Mouse (Mus musculus): ENCODE results near the gene Gm20683. TPM values are rescaled to one million over a fixed set of nuclear protein-coding genes. Genes with fewer than 3 reads are reported as not detected.

The Gm20683 gene
- 9.8 and 11.1 TPM in 2 replicates for polyA plus RNA-seq (2012)

GRCm38 (mm10) chr17:25841117-25841880 is at the start of gene Gm20683:
Gm20683 (minus strand) TSS chr17:25841763.

GRCm38 (mm10) chr17:25880196-25880910 is 38.8 kb upstream of the Gm20683 start, which contains the start of gene Wfikkn1:
Wfikkn1 (minus strand) TSS chr17:25880858.

GRCm38 (mm10) chr17:25874721-25875170 is 33.2 kb upstream of the Gm20683 start, which contains the start of gene Mettl26:
Mettl26 (plus strand) TSS chr17:25875074.

GRCm38 (mm10) chr17:25868601-25869191 is 27.1 kb upstream of the Gm20683 start, which contains the start of gene Mcrip2:
Mcrip2 (minus strand) TSS chr17:25868764.

DNA sequence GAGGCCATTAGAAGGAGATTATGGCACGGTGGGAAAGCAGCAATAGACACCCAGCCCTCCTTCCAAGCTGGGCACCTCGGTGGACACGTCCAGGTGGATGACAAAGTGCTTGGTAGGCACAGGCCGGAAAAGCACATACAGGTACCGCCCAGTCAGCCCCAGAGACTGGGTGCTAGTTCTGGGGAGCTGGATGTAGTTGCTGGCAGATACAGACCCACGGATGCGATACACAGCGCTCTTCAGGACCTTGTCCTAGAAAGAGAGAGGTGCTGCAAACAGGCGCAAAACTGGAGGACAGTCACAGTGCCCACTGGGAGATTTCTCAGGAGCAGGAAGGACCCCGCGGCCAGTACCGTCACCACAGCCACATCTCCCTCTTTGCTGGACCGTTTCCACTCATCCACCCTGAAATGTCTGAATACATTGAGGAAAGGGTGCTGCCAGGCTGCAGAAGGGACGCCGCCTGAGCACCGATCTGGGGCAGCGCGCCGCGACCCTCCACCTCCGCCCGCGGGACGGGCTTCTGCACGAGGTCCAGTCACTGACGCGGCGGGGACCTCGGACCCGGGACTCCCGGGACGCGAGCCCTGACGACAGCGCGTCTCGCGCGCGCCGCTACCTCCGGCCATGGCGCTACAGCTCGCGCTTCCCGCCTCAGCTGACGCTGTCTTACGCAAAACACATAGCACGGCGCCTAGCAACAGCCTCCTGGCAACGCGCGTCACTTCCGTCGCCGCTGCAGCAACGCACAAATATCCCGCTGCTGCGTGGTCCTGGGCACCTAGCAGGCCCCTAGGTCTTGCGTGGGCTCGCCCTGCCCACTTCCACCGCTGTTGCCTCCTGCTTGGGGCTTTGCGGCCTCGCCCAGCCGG is 19.5 kb upstream of the Gm20683 start, which contains the start of gene Wdr90:
Wdr90 (minus strand) TSS at position 670 of the 872 bp plus-strand sequence.

DNA sequence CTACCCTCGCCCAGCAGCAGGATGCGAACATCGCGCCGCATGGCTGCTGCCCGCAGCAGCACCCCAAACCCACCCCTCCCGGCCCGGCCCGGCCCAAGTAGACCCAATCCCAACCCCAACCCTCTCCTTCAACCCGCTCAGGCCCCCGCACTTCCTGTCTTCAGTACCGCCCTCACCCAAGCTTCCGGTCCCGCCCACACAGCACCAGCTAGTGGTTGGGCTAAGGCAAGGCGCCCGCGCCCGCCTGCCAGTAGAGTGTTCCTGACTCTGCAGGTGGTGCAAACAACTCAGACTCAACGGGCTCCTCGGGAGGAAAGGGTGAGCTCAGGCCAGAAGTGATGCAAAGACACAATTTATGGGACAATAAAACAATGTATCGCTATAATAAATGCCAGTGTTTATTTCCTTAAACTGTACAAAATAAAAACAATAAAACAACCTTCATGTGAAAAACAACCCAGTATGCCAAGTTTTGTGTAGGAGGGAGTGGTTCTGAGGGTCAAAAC is 2.9 kb upstream of the Gm20683 start, which contains the start of gene Rhot2:
Rhot2 (minus strand) TSS at position 456 of the 506 bp plus-strand sequence.

DNA sequence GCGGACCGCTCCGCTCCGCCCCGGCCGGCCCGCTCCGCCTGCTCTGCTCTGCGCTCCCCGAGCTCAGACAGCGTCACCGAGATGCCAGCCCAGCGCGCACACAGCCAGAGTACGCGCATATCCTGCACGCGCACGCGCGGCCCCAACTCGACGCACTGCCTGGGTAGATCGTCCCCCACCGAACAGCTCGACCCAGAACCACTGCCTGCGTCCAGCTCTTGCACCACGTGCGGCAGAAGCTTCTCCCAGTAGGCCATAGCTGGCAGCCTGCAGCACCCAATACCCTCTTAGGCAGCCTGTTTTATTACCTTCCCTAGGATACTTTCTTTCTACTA is 4.5 kb downstream of the Gm20683 start, which contains the start of gene Rhbdl1:
Rhbdl1 (minus strand) TSS at position 220 of the 335 bp plus-strand sequence.

DNA sequence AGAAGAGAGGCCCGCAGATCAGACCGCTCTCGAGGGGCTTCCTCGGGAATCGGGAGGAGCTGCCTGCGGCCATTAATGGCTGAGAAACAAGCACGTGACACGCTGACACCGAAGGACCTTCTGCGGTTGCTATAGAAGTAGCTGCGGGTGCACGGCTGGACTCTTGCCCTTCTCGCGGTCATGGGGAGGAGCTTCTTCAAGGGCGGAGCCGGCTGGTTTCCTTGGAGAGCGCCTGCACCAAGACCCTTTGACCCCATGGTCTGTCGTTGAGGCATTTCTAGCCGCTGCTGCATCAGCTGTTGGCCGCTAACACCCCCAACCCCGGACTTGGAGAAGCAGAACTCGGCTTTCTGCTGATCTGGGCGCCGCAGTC is 8.3 kb downstream of the Gm20683 start, which contains the start of gene Stub1:
Stub1 (minus strand) TSS at position 114 of the 373 bp plus-strand sequence.

DNA sequence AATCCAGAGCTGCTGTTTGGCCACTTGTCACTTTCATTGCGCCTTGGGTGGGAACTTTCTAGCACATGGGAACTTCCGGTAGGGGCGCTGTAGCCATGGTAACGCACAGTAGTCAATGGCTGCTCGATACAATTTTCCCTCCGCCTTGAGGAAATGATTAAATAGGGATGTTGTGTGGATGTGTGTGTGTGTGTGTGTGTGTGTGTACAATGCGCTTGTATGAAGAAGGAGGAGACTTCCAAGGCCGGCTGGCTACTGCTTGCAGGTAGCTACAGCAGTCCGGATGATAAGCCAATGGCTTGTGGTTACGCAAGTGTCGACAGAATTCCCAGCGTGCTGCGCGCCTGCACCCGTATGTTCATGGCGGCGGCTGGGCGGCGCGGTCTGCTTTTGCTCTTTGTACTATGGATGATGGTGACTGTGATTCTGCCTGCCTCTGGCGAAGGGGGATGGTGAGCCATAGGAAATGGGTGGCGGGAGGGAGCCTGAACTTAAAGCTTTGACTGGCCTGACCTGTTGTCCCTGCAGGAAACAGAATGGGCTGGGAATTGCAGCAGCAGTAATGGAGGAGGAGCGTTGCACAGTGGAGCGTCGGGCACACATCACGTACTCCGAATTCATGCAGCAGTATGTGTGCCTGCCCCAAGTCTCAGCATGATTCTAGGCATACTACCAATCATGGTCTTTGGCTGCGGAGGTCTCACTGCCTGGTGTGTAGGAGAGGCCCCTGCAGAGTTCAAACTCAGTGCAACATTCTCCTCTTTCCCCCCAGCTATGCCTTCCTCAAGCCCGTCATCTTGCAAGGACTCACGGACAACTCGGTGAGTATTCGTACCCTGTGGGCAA is 12.6 kb downstream of the Gm20683 start, which contains the start of gene Jmjd8:
Jmjd8 (plus strand) TSS at position 156 of the 846 bp plus-strand sequence.

GRCm38 (mm10) chr17:25823452-25823851 is 18.1 kb downstream of the Gm20683 start, which contains the start of gene Wdr24:
Wdr24 (plus strand) TSS chr17:25823627.

GRCm38 (mm10) chr17:25808789-25809605 is 32.6 kb downstream of the Gm20683 start, which contains the start of gene Fbxl16:
Fbxl16 (plus strand) TSS chr17:25809085.

GRCm38 (mm10) chr17:25796951-25797369 is 44.6 kb downstream of the Gm20683 start, which contains the start of gene Metrn:
Metrn (minus strand) TSS chr17:25797136.

DNA sequence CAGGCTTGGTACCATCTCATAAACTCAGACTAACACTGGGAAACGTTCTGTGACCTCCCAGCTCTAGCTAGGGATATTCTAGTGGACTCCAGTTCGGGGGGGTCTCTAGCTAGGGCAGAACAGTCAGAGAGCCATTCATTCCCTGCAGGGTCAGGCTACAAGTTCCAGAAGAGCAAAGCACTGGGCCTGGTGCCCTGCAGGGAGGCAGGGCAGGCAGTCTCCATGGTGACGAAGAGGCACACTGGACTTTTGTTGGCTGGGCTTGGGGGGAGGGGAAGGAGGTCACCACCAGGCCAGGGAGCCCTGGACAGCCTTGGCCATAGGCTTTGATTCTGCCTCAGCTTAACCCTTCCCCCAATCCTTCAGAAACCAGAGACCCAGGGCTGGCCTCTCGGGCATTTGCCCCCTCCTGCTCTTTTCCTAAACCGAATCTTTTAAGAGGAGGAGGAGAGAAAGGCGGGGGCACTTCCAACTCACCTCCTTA is 45.9 kb downstream of the Gm20683 start, which contains the start of gene AC134908.4:
AC134908.4 (minus strand) TSS at position 51 of the 484 bp plus-strand sequence.

GRCm38 (mm10) chr17:25792615-25793014 is 48.9 kb downstream of the Gm20683 start, which contains the start of gene Fam173a:
Fam173a (minus strand) TSS chr17:25792901.

DNA sequence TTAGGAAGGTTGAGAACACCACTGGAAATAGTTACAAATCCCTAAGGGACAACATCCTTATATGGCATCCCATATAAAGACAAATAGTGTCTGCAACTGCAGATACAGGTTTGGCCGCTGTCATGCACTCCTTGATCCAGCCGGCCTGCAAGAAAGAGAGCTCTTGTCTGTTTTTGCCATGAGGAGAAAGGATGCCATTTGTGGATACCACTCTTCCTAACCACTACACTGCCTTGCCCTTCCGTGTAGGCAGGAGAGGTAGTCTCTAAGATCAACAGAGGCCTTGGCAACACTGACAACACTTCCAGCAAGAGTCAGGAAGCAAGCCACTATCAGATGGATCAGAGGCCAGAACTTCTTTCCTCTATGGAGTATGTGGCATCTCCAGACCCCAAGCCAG is 55.3 kb downstream of the Gm20683 start, which contains the start of gene Ccdc78:
Ccdc78 (plus strand) TSS at position 301 of the 400 bp plus-strand sequence.

DNA sequence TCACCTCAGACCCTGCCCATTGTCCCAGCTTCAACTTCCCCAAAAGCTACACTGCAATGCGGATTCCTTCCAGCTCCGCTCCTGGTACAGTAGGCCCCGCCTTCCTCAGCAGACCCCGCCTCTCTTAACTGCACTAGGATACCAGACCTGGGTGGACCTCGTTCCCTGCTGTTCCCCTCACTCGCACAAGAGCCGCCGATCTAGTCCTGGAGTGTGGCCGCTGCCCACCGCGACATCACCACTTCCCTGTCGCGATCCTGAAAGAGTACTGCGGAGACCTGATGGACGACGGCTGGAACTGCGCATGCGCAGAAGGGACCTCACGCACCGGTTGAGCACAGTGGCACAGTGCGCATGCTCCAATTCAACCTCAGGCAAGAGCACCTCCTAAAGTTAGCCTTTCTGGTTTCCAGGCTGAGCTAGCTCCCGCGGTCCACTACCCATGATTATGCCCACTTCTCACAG is 56.2 kb downstream of the Gm20683 start, which contains the start of gene Haghl:
Haghl (minus strand) TSS at position 393 of the 465 bp plus-strand sequence.

